Mouse (Mus musculus) brain, adult 2 months (tissue): Measurements from ENCODE around the gene Elmo2.

Experiments used
- DNase-seq: peaks from one replicate; pipeline ENCODE4 v3.0.0; 2011; ENCODE audit warnings: low read depth, low spot score

Gene Elmo2

DNA sequence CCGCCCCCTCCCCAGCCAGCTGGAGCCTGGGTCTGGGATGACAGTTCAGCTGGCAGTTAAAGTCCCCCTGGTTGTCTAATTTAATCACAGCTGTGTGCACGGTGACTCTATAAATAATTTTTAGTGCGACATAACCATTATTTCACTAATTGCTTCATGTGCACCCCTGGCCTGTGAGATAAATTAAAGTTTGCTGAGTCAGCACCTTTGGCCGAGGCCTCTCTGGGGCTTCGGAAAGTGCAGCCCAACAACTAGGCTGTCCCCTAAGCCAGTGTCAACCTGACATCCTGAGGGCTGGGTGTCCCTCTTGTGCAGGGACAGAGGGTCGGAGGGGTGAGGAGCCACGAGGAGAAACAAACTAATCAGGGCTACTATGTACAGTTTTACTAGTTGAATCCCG lies 66.4 kb downstream of the Elmo2 start:
- DNase-seq: no peak

DNA sequence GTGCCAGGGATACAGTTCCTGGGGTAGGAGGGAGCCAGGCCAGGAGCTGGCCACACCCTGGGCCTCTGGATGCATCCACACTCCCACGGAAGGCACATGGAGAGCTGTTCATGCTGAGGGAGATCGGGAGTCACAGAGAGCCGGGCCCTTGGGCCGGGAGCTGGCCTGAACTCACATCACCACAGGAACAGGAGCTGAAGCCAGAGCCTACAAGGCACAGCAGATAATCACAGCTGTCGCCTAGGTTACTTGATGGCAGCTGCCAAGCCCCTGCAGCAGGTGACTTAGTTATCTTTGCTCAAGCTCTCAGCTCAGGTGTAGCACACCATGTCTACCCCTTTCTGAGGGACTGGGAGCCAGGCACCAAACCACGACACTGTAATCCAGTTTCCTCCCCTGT lies 68.0 kb downstream of the Elmo2 start:
- no peak for DNase-seq

DNA sequence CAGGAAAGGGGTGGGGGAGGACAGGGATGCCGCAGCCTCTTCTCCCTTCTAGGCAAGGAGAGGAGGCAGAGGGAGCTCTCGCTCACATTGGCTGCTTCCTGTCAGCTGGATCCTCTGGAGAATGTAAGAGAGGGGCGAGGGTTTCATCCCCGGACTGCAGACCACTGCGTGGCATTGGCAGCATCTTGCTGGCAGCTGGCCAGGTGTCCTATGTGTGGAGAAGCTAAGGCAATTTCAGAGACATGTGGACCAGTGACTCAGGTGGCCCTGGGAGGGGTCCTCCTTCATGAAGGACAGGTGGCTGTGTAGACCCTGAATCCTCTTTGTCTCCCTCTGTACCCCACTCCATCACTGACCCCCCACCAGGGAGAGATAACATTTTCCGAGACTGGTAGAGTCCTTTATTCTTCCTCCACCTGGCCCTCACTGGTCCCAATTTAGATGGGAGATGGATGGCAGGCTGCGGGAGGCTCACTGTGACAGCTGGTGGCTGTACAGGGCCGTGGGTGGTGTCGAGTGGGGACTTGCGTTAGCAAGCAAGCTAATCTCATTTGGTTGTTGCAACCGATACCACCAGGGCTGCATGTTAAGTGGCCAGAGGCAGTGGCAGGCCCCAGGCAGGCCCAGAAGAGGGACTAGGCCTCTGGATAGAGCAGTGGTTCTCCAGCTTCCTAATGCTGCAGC lies 69.0 kb downstream of the Elmo2 start:
- DNase-seq: peak; percentile 78

DNA sequence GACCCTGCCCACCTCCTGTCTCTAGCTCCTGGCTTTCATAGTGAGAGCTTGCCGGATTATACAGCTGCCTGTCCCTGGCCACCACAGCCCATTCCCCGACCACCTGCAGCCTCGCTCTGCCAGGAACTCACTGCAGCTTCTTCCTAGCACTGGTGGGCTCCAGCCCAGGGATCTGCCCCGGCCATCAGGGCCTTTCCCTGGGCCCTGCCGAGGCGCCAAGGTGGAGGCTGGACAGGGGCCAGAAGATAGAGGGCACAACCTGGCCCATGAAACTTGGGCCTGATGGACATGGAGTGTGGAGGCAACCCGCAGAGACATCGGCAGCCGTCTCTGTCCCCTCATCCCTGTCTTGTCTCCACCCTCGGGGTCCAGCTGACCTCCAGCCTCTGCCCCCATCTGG lies 70.1 kb downstream of the Elmo2 start:
- DNase-seq: peak; percentile 34

DNA sequence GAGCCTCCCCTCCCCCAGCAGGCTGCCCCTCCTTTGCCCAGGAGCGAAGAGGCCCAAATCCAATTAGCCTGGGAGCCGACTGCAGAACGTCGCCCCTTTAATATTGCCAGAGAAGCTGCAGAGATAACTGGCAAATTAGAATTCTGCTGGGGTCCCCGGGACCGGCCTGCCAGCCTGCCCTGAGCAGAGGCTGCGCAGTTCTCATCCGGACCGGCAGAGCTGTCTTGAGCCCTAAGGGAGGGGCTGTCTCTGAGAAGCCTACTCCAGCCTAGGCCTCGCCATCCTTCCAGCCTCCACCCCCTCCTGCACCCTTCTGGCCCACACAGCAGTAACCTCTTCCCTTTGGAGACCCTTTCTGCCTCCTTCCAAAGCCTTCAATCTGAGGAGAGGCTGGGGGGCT lies 72.4 kb downstream of the Elmo2 start:
- DNase-seq: no peak

DNA sequence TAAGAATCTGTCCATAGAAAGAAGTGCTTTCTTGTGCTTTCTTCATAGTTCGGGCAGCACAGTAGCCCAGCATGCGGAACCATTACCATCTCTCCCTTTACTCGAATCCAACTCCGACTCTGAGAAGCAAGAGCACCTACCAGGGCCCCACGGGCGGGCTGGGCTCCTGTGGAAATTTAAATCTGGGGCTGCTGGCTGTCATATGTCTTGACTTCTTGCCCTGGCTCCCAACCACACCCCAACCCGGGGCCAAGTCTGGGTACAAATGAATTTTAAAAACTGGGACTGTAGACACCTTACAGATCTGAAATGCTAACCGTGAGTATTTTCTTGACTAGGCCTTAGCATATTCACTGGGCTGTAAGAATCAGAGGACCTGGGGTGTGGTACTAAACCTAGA lies 73.0 kb downstream of the Elmo2 start:
- DNase-seq: no peak

DNA sequence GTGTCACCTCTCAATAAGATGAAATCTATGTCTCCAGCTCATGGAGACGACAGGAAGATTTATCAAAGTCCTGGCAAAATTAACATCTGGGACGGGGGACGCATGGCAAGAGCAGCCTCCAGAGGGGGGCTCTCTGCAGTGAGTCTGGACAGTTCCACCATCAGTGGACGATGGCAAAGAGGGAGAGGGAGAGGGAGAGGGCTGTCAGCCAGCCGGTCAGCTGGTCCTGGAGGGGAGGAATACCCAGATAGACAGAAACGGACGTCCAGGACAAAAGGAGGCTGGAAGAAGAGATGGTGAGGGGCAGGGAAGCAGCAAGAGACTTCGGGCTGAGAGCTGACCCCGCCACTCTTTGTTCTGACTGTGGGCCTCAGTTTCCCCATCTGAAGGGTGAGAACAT lies 73.5 kb downstream of the Elmo2 start:
- no peak for DNase-seq

DNA sequence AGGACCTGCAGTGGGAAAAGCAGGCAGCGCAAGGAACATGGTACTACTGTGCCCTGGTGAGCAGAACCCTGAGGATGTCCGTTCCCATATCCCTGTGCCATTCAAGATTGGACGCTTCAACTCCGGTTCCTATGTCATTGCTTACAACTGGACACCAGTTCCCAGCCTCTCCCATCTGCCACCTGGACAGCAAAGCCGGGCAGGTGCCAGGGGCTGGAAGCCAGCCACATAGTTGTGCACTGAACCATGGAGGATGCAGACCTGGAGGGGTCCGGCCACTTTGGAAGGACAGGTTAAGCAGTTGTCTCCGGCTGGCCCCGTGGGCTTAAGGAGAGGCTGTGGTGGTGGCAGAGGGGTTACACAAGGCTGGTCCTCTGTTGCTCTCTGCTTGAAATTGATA lies 73.9 kb downstream of the Elmo2 start:
- DNase-seq: peak; percentile 78

DNA sequence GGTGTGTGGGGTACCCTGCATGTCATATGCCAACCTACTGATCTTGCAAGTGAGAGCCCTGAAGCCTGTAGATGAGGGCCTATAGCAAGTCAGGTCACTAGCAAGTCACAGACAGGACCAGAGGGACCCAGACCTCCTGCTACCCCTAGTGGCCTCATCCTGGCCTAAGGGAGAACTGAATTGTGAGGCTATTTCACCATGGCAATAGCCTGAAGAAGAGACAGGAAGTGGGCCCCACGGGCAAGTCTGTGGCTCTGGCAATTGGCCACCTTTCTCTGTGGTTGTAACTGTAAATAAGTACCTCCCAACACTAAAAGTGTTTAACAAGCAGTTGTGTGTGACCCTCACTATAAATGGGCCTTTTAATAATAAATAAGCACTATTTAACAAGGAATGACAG lies 75.4 kb downstream of the Elmo2 start:
- no peak for DNase-seq

DNA sequence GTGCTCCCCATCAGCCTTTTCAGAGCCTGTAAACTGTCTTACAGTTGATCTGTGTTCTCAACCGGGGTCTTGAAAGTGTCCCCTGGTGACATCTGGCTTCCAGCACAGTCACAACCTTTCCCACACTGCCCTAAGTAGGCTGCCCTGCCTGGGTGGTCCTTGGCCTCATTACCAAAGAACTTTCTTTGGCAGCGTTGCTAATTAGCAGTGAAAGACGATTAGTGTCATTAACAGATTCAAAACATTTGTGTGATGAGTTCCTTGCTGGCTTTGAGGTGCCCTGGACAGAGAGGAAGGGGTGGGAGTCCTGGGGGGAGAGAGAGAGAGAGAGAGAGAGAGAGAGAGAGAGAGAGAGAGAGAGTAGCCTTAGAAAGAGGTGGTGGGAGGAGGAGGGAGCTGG lies 77.3 kb downstream of the Elmo2 start:
- DNase-seq: no peak

DNA sequence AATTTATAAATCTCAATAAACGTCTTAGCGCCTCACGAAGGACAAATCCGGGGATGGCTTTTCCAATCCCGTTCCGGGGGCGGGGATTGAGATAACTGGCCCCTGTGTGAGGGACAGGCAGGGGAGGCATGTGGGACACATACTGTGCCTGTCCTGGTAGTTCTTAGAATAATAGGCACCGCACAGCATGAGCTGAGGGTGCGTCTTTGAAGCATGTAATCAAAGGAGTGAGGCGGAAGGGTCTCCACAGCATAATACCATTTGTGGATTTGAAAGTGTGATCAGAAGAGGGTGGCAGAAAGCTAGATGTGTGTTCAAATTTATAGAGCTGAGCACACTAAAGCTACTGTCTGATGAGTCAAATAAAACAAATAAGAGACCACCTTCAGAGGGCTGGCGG lies 79.9 kb downstream of the Elmo2 start:
- DNase-seq: no peak

DNA sequence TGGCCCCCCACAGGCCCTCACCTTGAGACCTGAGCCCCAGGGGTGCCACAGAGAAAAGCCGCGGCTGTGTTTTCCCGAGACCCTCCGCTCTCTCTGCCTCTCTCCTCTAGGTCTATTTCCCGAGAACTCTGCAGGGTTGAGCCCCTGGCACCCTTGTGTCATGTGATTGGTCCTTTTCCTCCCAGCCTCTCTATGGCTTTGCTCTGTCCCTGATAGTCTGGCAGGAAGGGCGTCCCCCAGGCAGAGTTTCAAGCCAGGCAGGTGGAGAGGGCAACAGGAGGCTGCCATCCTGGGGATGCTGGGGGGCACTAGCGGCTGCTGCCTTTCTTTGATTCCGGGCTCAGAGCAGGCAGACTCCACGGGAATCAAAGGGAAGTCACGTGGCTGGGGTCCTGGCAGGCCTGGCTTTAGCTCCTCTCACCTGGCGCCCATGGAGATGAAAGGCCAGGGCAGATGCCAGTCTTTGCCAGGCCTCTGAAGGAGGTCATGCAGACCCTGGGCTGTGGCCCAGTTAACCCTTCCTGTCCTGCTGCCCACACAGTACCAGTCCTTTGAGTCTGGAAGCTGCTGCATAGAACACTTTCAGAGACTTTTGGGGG lies 83.1 kb downstream of the Elmo2 start:
- DNase-seq: peak; percentile 84

DNA sequence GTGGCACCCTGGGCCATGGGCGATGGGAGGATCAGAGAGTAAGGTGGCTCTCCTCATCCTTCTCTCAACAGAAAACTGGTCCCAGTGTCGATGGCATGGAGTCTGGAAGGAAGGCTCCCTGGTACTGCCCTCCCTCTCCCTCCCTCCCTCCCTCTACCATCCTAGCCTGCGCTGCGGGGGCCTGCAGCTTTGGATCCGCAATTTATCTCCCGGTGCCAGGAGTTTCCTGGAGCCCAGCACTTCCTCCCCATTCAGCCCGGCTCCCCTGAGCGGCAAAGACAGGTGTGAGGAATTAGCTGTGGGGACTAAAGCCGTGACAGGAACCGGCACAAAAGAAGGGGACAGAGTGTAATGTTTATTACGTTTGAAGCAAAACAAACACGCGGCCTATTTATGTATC lies 83.7 kb downstream of the Elmo2 start:
- peak; percentile 72 for DNase-seq

DNA sequence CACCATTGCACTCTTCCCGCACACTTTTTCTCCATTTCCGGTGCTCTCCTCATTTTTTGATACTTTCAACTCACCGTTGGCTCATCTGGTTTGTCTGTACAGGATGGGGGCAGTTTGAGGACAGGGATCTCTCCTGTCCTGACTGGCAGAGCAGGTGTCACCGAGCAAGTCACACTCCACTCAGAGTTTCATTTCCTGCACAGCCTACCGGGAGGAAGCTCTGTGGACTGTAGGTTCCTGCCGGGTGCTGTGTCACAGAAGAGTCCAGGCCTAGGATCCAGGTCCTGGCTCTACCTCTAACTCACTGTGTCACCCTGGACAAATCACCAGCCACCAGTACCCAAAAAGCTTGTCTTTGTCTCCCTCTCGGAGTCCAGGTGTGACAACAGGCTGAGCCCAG lies 84.5 kb downstream of the Elmo2 start:
- DNase-seq: no peak

DNA sequence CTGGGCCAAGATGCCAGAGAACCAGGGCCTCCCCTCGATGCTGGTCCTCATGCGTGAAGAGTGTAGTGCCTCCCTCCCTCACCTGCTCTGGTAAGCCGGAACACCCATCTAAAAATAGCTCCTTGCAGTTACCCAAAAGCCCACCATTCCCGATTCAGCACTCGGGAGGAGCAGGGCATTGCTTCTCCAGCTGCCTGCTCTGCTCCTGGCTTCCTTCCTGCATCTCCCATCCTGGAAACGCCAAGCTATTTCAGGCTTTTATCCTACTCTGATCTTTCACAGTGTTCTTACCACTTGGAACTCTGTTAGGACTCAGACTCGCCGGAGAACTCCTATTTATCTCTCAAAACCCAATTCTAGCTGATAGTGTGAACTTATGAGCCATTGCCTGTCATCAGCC lies 85.9 kb downstream of the Elmo2 start:
- DNase-seq: peak; percentile 62

DNA sequence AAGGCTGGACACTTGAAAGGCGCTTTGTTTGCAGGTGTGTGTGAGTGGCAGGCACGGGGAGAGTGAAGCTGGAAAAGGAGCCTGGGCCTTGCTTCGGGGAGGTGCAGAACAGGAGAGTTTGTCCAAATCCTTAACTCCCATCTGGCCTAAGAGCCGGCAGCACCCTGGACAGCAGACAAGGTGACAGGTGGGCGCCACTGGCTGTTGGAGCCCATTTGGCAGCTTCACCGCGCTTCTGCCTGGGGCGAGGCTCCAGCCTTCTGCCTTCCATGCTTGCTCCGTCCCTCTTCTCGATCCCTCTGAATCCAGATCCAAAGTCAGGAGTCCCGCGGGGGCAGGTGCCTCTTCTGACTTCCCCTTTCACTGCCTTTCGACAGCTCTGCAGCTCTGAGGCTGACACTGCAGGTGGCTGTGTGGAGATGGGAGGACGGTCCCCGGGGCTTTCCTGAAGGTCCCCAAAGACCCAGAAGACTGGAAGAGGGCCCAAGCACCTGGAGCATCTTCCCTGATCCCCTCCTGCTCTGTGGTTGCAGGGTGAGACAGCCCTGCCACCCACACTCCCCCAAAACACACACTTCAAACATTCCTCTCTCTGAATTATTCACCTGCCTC lies 86.6 kb downstream of the Elmo2 start:
- DNase-seq: peak; percentile 53

DNA sequence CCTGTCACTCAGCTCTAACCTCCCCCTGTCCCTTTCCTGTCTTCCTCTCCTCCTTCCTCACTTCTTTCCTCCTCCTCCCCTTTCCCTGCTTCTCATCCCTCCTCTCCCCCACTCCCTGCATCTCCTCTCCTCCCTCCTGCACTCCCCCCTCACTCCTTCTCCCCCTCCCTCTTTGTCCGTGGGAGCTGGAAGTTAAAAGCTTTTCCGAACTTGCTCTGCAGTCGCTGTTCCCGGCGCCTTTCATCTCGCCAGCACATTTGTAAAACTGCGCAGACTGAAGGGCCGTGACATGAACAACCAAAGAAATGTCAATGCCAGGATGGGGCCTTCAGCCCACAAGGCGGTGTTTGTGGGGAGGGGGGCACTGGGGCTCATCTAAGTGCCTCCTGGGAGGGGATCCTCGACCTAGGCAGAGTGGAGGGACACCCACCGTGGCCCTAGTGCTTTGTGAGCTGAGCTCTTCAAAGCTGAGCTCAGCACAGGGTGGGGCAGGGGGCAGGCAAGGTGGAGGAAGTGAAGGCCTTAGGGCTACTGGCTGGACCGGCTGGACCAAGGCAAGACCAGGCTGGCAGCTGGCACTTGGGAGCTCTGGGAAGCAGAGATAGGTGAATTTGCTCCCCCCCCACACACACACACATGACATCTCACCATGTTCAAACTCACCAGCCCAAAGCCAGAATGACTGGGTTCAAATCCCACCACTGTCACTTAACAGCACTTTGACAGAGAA lies 87.7 kb downstream of the Elmo2 start:
- DNase-seq: peak; percentile 52
